Mouse (Mus musculus): Measurements from ENCODE around the gene Cntnap2.

DNA sequence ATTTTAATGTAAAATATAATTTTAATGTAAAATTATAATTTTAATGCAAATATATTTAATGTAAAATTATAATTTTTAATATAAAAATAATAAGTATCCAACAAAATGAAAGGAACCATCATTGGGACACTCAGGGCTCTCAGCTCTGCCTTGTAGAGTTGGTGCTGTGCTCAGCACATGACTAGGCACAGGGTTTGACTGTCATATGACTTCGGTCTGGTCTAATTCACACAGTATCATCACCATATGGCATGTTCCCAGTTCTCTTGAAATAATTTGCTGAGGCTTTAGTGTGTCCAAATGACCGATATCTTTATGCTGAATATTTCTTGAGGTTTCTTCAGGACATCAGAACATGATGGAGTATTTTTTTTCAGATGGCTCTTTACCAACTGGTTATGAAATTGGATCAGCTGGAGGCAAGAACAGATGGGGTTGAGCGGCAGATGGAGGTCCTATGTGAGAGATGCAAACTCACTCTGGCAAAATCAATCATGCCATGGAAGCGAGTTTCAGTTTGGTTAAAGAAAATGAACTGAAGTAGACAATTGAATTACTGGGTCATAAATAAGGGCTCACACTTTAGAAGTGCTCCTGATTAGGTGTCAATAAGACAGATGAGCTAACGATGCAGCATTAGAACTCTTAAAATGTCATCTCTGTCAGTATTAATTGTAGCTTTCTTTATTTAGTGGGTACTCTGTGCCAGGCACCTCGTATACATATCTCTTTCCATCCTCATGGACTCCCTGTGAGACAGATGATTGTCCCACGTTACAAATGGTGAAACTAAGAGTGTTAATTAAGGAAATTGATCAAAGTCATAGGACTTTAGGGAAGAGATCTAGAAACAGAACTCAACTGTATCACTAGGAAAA is 1645.4 kb downstream of the Cntnap2 start:
- TF ChIP-seq TAL1 (IDR thresholded peaks at IDR 0.05; ENCODE audit: low read length) (no peak), GATA1 (IDR thresholded peaks at IDR 0.05; ENCODE audit: low read length) (no peak)

Data from erythroblast, embryonic 14.5 days (primary cell).